Mouse (Mus musculus) stomach, postnatal 0 days (tissue): ENCODE measurements around the gene Mybpc2.

ENCODE experiments used
- CTCF ChIP-seq: IDR thresholded peaks from 2 replicates; pipeline ENCODE4 v1.5.1; 2016; ENCODE audit warnings: antibody characterized with exemption, low read depth, mild to moderate bottlenecking, moderate library complexity
- EP300 ChIP-seq: optimal IDR thresholded peaks from 2 replicates; pipeline ENCODE3; 2016; ENCODE audit warnings: antibody characterized with exemption

GRCm38 (mm10) chr7:44531946-44532732 lies 7.7 kb upstream of the Mybpc2 start, which contains the start of gene Spib:
- TF ChIP-seq CTCF (no peak), EP300 (no peak)
